Mouse (Mus musculus): ENCODE measurements at regions not wholly inside any gene's neighbourhood (a gene's known extent, or its start where the extent isn't known, plus 50 kb on each side); places are given as distances from the start of the nearest gene placed in this dataset.
"Not testable (repeated sequence)": the region's sequence is repeated elsewhere in the genome, so short reads cannot be mapped to it uniquely, and the experiment has no call there.

GRCm38 (mm10) chr6:6496789-6497188 is 81.7 kb downstream of the Sem1 start:
- no peak overlapping the region for H3K27ac ChIP-seq
- no peak for ATAC-seq (ENCODE audit: low FRiP score, low read depth)
- H3K36me3 ChIP-seq, result no peaks in the 10 kb centered on the region
- no peaks in the 10 kb centered on the region for H3K9me3 ChIP-seq
- no peaks in the 10 kb centered on the region for H3K27me3 ChIP-seq (replicated peaks)
- WGBS, result 82% methylated on average over 1 of the region's 1 CpGs
- H3K4me3 ChIP-seq, result no peak overlapping the region
- H3K9ac ChIP-seq, result no peak overlapping the region
- no peak overlapping the region for H3K4me2 ChIP-seq (replicated peaks)
- no peaks in the 10 kb centered on the region for H3K4me1 ChIP-seq

DNA sequence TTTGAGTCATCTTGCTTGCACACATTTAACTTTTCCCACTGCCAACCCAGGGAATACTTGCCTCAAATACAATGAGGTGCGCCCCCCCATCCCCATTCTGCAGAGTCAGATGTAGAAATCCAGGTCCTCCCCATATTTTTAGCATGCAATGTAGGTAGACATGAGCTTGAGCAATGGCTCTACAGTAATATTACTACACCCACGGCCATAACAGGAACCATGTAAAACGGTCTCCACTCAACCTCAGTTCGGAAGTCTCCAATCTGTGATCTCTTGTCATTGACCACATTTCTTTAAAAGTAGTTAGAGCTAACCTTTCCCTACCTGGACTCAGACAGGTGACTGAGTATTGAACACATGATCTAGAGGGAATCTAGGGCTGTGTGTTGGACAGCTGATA is 82.1 kb downstream of the Sem1 start:
- Histone ChIP-seq H3K4me2 (replicated peaks) (no peak overlapping the region), H3K9ac (no peak overlapping the region), H3K36me3 (no peaks in the 10 kb centered on the region), H3K9me3 (no peaks in the 10 kb centered on the region), H3K27ac (no peak overlapping the region), H3K27me3 (replicated peaks) (no peaks in the 10 kb centered on the region), H3K4me1 (no peaks in the 10 kb centered on the region), H3K4me3 (no peak overlapping the region)
- WGBS, result 93% methylated on average over 4 of the region's 4 CpGs
- no peak for ATAC-seq (ENCODE audit: low FRiP score, low read depth)

DNA sequence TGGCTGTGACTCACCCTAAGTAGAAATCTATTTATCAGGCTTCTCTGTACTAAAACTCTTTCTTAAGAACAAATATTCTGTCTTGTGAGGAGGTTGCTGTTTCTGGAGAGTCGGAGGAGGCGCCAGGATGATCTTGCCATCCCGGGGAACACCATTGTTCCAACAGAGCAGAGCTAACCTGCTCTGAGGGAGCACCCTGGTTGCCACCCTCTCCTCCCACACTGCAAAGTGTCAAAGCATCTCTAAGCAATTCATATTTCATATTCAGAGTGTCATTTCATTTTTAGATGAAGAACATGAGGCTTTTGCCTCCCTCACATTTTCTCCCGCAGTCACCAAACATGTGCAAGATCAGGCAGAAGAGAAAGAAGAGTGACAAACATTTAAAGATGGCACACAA is 90.3 kb downstream of the Sem1 start:
- Histone ChIP-seq H3K27ac (no peak overlapping the region), H3K9ac (no peak overlapping the region), H3K9me3 (no peaks in the 10 kb centered on the region), H3K4me3 (no peak overlapping the region), H3K4me1 (no peaks in the 10 kb centered on the region), H3K27me3 (replicated peaks) (no peaks in the 10 kb centered on the region), H3K4me2 (replicated peaks) (no peak overlapping the region), H3K36me3 (no peaks in the 10 kb centered on the region)
- ATAC-seq (ENCODE audit: low FRiP score, low read depth), result no peak
- WGBS, result 95% methylated on average over 4 of the region's 4 CpGs

DNA sequence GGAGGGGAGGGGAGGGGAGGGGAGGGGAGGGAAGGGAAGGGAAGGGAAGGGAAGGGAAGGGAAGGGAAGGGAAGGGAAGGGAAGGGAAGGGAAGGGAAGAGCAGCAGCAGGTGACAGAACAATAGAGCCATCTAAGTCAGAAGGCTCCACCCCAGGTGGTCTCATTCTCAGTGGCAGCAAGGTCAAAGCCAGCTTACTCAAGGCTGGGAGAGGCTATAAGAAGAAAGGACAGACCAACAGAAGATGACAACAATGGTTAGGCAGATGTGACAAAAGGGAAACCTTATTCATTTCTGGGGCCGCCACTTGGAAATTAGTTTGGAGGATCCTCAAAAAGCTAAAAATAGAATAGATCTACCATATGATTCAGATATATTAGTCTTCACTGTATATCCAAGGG is 96.9 kb downstream of the Sem1 start:
- H3K4me1 ChIP-seq; H3K36me3 ChIP-seq; H3K4me2 ChIP-seq (replicated peaks); H3K27me3 ChIP-seq (replicated peaks); ATAC-seq (ENCODE audit: low FRiP score, low read depth); H3K4me3 ChIP-seq; H3K9ac ChIP-seq; H3K9me3 ChIP-seq; H3K27ac ChIP-seq: not testable (repeated sequence)
- WGBS, result 87% methylated on average over 1 of the region's 1 CpGs

GRCm38 (mm10) chr6:6470397-6470796 is 108.1 kb downstream of the Sem1 start:
- Histone ChIP-seq H3K9ac (no peak overlapping the region), H3K4me1 (no peaks in the 10 kb centered on the region), H3K9me3 (no peaks in the 10 kb centered on the region), H3K36me3 (no peaks in the 10 kb centered on the region), H3K27me3 (replicated peaks) (no peaks in the 10 kb centered on the region), H3K4me2 (replicated peaks) (no peak overlapping the region), H3K27ac (no peak overlapping the region), H3K4me3 (no peak overlapping the region)
- whole genome bisulfite sequencing, result 73% methylated on average over 8 of the region's 8 CpGs
- ATAC-seq (ENCODE audit: low FRiP score, low read depth), result no peak

- Histone ChIP-seq H3K4me3 (no peak overlapping the region), H3K9me3 (no peaks in the 10 kb centered on the region), H3K27me3 (replicated peaks) (no peaks in the 10 kb centered on the region), H3K27ac (no peak overlapping the region), H3K4me2 (replicated peaks) (no peak overlapping the region), H3K9ac (no peak overlapping the region), H3K36me3 (no peaks in the 10 kb centered on the region), H3K4me1 (peaks cover 14% of the 10 kb centered on the region)
- ATAC-seq (ENCODE audit: low FRiP score, low read depth), result no peak
- 35% methylated on average over 1 of the region's 1 CpGs for WGBS
Observed at GRCm38 (mm10) chr6:6467526-6467925, 110.9 kb downstream of the Sem1 start.

- no peaks in the 10 kb centered on the region for H3K27me3 ChIP-seq (replicated peaks)
- WGBS, result 81% methylated on average over 2 of the region's 2 CpGs
- H3K4me1 ChIP-seq, result peaks cover 14% of the 10 kb centered on the region
- no peak overlapping the region for H3K4me2 ChIP-seq (replicated peaks)
- H3K36me3 ChIP-seq, result no peaks in the 10 kb centered on the region
- no peak overlapping the region for H3K4me3 ChIP-seq
- no peak overlapping the region for H3K27ac ChIP-seq
- no peak for ATAC-seq (ENCODE audit: low FRiP score, low read depth)
- no peaks in the 10 kb centered on the region for H3K9me3 ChIP-seq
- no peak overlapping the region for H3K9ac ChIP-seq
Observed at GRCm38 (mm10) chr6:6466231-6466630, 112.2 kb downstream of the Sem1 start.

- 0 out of 2 replicates have a peak overlapping the region, but pooled peaks have one; percentile 16 for H3K4me2 ChIP-seq (replicated peaks)
- no peak overlapping the region for H3K27ac ChIP-seq
- WGBS, result 12% methylated on average over 7 of the region's 7 CpGs
- peak; percentile 89 for ATAC-seq (ENCODE audit: low FRiP score, low read depth)
- H3K9ac ChIP-seq, result no peak overlapping the region
- H3K4me3 ChIP-seq, result no peak overlapping the region
- peaks cover 19% of the 10 kb centered on the region for H3K4me1 ChIP-seq
- no peaks in the 10 kb centered on the region for H3K36me3 ChIP-seq
- H3K27me3 ChIP-seq (replicated peaks), result no peaks in the 10 kb centered on the region
- H3K9me3 ChIP-seq, result no peaks in the 10 kb centered on the region
Observed at GRCm38 (mm10) chr6:6463807-6464470, 114.5 kb downstream of the Sem1 start.

GRCm38 (mm10) chr6:6459918-6460239 is 118.6 kb downstream of the Sem1 start:
- Histone ChIP-seq H3K27me3 (replicated peaks) (no peaks in the 10 kb centered on the region), H3K27ac (no peak overlapping the region), H3K9ac (no peak overlapping the region), H3K4me2 (replicated peaks) (peak overlapping the region; percentile 38), H3K9me3 (no peaks in the 10 kb centered on the region), H3K36me3 (no peaks in the 10 kb centered on the region), H3K4me3 (no peak overlapping the region), H3K4me1 (peaks cover 19% of the 10 kb centered on the region)
- ATAC-seq (ENCODE audit: low FRiP score, low read depth), result peak; percentile 17; the same call in 1 of the 2 replicates
- WGBS, result 11% methylated on average over 2 of the region's 2 CpGs

DNA sequence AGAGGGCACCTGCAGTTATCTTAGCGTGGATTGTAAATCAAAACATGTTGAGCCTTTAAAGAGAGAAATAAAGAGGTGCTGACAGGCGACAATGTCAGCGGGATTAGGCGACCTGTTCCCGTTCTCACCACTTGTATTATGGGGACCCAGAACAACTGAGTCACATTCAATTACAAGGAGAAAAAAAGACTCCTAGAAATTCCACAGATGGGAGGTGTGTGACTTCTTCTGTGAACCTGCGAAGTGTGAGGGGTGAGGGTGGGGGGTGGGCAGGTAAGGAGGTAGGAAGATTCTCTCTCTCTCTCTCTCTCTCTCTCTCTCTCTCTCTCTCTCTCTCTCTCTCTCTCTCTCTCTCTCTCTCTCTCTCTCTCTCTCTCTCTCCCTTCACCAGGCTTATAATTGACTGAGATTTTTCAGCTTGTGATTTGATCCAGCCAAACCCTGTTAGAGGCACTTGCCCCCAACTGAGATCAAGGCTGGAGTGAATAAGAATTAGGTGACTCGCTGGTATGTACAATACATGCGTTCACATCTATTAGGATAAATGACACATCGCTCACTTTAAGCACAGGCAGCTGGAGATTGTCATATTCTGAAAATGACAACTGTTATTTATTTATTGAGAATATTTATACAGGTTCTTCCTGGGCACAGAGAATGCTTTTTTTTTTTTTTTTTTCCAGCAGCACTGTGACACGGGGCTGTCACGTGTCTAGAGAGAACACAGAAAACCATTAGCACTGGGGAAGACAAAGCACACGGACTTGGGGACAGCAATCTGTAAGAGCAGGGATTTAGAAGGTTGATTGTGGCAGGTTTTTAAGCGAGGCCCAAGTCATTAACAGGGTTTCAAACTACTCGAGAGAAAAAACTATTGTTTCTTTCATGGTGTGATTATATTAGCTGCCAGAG is 119.2 kb downstream of the Sem1 start:
- WGBS, result 9% methylated on average over 14 of the region's 14 CpGs
- no peaks in the 10 kb centered on the region for H3K27me3 ChIP-seq (replicated peaks)
- ATAC-seq (ENCODE audit: low FRiP score, low read depth), result peak; percentile 49
- H3K4me1 ChIP-seq, result peaks cover 13% of the 10 kb centered on the region; the same call in 1 of the 2 replicates
- H3K9me3 ChIP-seq, result no peaks in the 10 kb centered on the region
- H3K4me3 ChIP-seq, result no peak overlapping the region
- no peak overlapping the region for H3K9ac ChIP-seq
- no peak overlapping the region for H3K27ac ChIP-seq
- H3K36me3 ChIP-seq, result no peaks in the 10 kb centered on the region
- H3K4me2 ChIP-seq (replicated peaks), result peak overlapping the region; percentile 38

GRCm38 (mm10) chr6:6457726-6458125 is 120.7 kb downstream of the Sem1 start:
- Histone ChIP-seq H3K4me1 (peaks cover 5% of the 10 kb centered on the region; the same call in 1 of the 2 replicates), H3K4me3 (no peak overlapping the region), H3K4me2 (replicated peaks) (no peak overlapping the region), H3K27ac (no peak overlapping the region), H3K9me3 (no peaks in the 10 kb centered on the region), H3K9ac (no peak overlapping the region), H3K36me3 (no peaks in the 10 kb centered on the region), H3K27me3 (replicated peaks) (no peaks in the 10 kb centered on the region)
- 66% methylated on average over 4 of the region's 4 CpGs for WGBS
- no peak for ATAC-seq (ENCODE audit: low FRiP score, low read depth)

- Histone ChIP-seq H3K36me3 (no peaks in the 10 kb centered on the region), H3K9me3 (no peaks in the 10 kb centered on the region), H3K4me2 (replicated peaks) (no peak overlapping the region), H3K4me3 (no peak overlapping the region), H3K27ac (no peak overlapping the region), H3K27me3 (replicated peaks) (no peaks in the 10 kb centered on the region), H3K4me1 (peaks cover 5% of the 10 kb centered on the region; the same call in 1 of the 2 replicates), H3K9ac (no peak overlapping the region)
- WGBS, result 90% methylated on average over 5 of the region's 5 CpGs
- no peak for ATAC-seq (ENCODE audit: low FRiP score, low read depth)
Observed at GRCm38 (mm10) chr6:6457001-6457400, 121.5 kb downstream of the Sem1 start.
